Mouse (Mus musculus) gastrocnemius, adult 2 months (tissue): Measurements from ENCODE around the gene Scml4. TPM values are rescaled to one million over a fixed set of nuclear protein-coding genes. Genes with fewer than 3 reads are reported as not detected.

Experiments used
- DNase-seq: peaks from one replicate; pipeline ENCODE4 v3.0.0; 2022
- H3K27ac ChIP-seq: fragments of 200-600 bp; 2 replicates; pipeline ENCODE4 v1.8.1; 2022; ENCODE audit warnings: mild to moderate bottlenecking
- H3K4me3 ChIP-seq: fragments of 200-600 bp; 2 replicates; pipeline ENCODE4 v1.8.1; 2022; ENCODE audit warnings: mild to moderate bottlenecking, moderate library complexity
- CTCF ChIP-seq: fragments of 200-600 bp; IDR thresholded peaks from 2 replicates; pipeline ENCODE4 v1.8.1; 2022; ENCODE audit warnings: antibody characterized with exemption, mild to moderate bottlenecking, moderate library complexity
- intact Hi-C: fragments of 180-260 bp; cut with DNase I; formaldehyde crosslinking; loops from one replicate; pipeline ENCODE4 v1.15.1; 2025
- total RNA-seq, 2 experiments: library from RNA; stranded (reverse); gene quantifications; 2 replicates each; pipeline ENCODE4 v1.2.3; 2021

Scml4 gene
- total RNA-seq, 2 experiments from 2014 or later: 0.46 to 0.59 TPM

DNA sequence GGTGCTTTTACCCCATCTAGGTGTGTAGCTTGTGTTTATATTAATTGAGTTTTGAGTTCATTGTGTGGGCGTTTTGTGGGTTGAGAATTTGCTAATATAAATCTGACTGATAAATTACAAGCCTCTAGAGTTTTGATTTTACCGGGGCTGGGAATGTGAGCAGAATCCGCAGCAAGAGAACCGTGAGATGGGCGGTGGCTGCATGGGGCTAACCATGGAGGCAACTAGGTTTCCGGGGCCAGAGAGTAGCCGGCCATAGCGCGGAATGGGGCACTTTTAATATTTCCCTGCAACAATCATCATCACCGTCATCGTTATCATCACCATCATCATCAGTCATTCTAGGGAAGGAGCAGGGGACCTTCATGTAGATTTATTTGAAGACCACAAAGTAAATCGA, 59.6 kb downstream of the Scml4 start:
- H3K4me3 ChIP-seq: no peak overlapping the region
- no peak overlapping the region for H3K27ac ChIP-seq
- DNase-seq: no peak
- intact Hi-C loops: no loop called here
- no peak for TF ChIP-seq CTCF

DNA sequence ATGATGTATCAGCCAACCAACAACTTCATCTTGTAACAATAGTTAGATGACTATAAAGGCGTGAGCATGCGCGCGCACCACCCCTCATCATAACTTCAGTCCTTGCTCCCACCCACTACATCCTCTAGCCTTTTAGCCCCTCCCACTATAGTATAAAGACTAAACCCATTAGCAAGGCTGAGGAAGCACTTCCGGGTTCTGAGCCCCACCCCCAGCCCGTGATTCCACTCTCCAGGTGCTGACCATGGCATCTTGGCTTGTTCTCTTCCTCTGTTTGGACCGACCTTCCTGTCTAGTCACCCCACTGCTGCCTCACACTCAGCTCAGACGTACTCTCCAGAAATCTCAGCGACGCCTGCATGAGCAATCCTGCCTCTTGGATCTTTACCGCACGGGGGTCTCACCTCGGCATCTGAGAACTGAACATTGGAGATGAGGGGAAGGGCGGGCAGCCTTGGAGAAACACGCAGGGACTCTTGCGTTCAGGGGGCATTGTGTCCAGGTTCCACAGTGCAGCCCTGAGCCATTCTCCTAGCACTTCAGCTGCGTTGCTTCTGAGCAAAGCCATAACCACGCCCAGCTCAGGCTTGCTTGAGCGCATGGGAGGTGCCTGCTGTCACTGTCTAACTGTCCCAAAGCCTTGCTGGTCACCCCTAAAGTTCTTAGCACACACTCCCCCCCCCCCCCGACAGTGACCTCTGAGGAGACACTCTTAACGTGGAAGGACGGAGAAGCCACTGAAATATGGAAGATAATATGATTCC, 65.1 kb downstream of the Scml4 start:
- Histone ChIP-seq H3K27ac (no peak overlapping the region), H3K4me3 (no peak overlapping the region)
- no peak for TF ChIP-seq CTCF
- no peak for DNase-seq
- intact Hi-C loops: no loop called here

DNA sequence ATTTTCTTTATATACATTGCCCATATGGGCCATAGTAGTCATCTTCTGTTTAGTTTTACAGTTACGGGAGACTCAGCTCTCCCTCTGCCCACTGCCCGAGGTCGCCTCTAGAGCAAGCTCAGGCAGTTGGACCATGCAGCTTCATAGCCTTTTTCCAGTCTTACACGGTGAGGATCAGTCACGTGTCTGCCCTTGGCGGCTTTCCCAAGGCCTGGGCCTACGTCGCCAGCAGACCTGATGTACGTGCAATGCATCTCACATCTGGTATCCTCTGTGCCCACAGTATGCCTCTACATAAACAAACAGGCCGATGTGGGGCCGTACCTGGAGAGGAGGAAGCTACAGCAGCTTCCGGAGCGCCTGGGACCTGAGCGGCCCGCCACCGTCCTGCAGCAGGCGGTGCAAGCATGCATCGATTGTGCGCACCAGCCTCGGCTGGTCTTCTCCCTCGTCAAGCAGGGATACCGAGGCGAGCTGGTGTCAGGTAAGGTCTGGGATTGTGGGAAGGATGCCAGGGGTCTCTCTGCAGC, 70.0 kb downstream of the Scml4 start:
- H3K4me3 ChIP-seq: no peak overlapping the region
- no peak for DNase-seq
- intact Hi-C loops: no loop called here
- TF ChIP-seq CTCF: no peak
- H3K27ac ChIP-seq: no peak overlapping the region

DNA sequence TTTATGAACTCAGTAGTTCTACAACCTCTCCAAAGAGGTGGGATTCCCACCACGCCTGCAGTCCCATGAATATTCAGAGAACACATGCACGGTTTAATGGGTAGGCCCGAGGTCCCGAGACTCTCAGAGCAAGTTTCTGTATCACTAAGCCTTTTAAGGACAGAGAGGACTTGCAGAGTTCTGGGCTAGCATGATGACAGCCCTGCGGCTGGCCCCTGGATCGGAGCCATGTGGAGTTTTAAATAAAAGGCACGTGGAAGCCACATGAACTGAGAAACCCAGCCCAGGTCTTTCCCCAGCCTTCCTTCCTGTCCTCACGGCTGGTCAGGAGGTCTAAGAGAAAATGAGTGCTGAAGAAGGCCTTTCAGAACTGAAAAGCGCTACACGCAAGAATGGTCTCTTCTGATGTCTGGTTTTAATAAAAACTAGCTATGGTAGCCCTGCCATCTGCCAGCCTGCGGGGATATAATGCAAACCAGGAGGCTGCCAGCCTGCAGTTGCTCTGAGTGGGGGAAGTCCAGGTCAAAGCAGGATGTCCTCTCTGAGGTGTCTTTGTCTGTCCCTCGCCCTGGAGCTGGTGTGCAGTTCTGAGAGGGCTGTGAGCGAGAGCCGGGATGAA, 72.8 kb downstream of the Scml4 start:
- intact Hi-C loops: no loop called here
- no peak overlapping the region for H3K4me3 ChIP-seq
- no peak overlapping the region for H3K27ac ChIP-seq
- TF ChIP-seq CTCF: no peak
- DNase-seq: no peak

DNA sequence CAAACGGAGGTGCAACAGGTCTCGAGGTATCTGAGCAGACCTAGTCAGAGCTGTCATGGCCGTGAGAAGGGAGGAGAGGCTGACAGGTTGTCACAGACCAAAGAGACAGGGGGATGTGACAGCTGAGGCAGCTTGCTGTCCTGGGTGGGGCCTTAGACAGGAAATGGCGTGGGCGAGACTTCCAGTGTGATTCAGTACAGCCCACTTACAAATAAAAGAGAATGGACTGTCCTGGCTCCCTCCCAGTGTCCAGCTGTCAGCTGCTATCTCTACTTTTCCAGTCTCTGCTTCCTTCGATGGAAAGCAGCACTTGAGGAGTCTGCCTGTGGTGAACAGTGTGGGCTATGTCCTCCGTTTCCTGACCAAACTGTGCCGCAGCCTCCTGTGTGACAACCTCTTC, 74.5 kb downstream of the Scml4 start:
- Histone ChIP-seq H3K4me3 (peak overlapping the region; percentile 42), H3K27ac (peak overlapping the region; percentile 48)
- no peak for TF ChIP-seq CTCF
- intact Hi-C loops: no loop called here
- DNase-seq: no peak

DNA sequence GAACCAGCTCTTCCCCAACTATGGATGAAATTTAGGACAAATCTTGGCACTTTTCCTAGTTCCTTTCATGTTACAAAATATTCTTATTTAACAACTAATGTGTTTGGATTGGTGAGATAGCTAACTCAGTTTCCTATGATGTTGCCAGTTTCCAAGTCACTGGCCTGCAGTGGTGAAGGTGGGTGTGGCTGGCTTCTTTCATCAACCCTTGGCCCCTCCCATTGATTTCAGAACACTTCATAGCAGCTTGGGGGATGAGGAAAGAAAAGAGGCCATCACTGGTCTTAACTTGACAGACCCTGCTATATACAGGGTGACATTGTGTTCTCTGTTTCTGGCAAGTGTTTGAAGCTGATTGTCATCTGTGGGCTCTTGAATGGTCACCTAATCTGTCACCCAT, 76.0 kb downstream of the Scml4 start:
- TF ChIP-seq CTCF: no peak
- intact Hi-C loops: no loop called here
- H3K4me3 ChIP-seq: no peak overlapping the region
- no peak for DNase-seq
- no peak overlapping the region for H3K27ac ChIP-seq

DNA sequence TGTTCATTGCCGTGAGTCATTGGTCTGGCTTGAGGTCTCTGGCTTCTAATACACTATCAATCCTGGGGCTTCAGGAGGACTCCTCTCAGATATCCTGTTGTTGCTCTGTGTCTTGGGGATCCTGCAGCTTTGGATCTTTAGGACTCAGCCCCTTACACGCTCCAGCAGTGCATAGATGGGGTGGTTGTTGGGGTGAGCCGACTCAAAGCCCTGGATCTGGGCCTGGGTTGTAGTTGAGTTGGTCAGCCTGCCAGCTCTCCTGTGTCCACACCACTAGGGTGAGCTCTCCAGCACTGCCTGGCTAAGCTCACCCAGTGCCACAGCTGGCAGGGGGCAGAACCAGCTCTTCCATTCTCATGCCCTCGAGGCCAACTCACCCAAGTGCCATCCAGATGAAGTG, 78.2 kb downstream of the Scml4 start:
- no peak overlapping the region for H3K4me3 ChIP-seq
- intact Hi-C loops: no loop called here
- H3K27ac ChIP-seq: no peak overlapping the region
- no peak for DNase-seq
- TF ChIP-seq CTCF: no peak

DNA sequence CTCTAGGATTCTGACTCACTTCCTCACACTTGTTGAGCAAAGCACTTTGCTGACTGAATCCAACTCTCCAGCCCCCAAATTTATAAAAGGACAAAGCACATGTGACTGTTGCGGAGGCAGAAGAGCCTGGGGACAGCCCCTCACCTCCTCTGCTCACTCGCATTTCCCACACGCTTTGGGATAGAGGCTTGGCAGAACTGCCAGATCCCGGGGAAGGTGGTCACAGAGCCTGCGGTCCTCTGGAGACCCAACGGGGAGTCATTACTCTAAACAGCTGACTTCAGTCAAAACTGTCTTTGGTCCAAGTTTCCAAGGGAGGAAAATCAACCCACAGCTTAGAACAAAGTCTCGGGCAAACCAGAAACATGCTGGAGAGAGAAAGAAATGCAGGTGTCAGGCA, 79.5 kb downstream of the Scml4 start:
- DNase-seq: no peak
- H3K27ac ChIP-seq: no peak overlapping the region
- intact Hi-C loops: loop anchor here (10.0 kb wide), 1 partner anchor 245 kb away; no protein-coding TSS in a partner anchor
- H3K4me3 ChIP-seq: no peak overlapping the region
- no peak for TF ChIP-seq CTCF

DNA sequence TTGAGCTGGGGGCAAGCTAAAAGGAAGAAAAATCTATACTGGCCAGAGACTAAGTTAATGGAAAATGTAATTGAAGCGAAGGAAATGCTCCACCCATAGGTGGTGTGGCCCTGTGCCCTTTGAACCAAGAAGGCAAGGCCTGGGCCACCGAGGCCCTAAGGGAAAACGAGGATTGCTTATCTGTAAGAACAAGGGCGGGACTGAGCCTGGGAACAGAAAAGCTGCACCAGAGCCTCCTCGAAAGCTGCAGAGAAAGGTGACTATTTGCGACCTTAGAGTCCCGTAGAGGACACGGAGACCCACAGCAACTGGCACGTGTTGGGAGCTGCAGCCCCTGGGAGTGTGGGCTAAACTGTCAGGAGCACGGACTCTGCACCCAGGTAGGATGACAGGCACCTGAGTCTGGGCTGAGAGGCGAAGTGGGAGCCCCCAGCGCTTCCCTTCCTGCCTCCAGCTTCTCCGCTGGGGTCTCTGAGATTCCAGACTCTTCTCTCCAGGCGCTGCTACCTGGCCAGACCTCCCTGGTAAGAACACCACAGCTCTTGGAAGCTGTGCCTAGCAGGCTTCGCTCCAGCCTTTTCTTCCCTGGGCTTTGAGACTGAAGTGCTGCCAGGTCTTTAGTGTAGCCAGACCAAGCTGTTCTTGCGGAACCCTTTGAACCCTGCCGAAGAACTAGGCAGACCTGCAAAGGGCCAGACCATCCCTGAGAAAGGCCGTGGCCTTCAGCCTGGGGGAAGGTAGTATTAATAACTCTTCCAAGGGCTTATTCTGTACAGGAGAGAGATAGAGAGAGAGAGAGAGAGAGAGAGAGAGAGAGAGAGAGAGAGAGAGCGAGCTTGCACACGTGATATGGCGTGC, 80.3 kb downstream of the Scml4 start:
- Histone ChIP-seq H3K4me3 (no peak overlapping the region), H3K27ac (no peak overlapping the region)
- DNase-seq: no peak
- no peak for TF ChIP-seq CTCF
- intact Hi-C loops: loop anchor here (10.0 kb wide), 1 partner anchor 246 kb away; no protein-coding TSS in a partner anchor

DNA sequence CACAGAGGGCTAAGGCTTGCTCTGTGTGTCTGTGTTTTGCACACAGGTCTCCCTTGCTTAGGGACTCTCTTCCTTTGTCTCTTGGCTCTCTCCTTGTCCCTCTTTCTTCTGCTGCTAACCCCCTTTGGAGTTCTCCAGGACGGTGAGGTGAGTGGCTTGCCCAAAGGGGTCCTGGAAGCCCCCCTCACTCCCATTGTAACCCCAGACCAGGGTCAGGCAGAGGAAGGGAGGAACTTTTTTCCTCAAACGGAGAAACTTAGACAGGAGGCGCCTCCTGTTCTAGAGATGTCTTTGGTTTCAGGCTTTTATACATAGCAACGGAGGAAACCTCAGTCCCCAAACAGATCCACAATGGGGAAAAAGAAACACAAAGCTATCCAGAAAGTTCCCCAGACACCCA, 81.1 kb downstream of the Scml4 start:
- peak overlapping the region; percentile 73 for H3K27ac ChIP-seq
- TF ChIP-seq CTCF: no peak
- H3K4me3 ChIP-seq: peak overlapping the region; percentile 44
- intact Hi-C loops: loop anchor here (10.0 kb wide), 1 partner anchor 246 kb away; no protein-coding TSS in a partner anchor
- no peak for DNase-seq

DNA sequence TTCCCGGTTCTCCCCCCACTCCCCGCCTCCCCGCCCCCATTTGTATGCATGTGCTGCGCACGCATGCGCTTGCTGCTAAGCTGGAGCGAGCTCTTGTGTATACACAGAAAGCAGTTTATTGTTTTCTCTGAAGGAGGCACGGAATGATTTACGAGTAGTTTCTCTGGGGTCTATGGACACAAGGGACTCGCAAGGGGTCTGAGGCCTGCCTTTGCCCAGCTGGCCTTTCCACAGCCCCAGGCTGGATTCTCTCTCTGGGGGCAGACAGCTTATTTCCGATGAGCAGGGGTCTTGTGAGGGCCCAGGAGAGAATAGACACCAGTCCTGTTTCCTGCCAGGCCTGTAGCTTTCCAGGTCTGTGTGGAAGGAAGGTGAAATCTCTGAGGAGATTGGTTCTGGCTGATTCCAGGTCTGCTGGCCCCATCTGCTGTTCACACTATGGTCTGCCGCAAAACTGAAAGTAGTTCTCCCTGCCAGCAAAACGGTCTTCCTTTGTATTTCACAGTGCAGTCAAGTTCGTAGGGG, 81.6 kb downstream of the Scml4 start:
- peak; percentile 64 for TF ChIP-seq CTCF
- DNase-seq: peak; percentile 77
- intact Hi-C loops: loop anchor here (1.0 to 10.0 kb wide), 2 partner anchors 99 to 247 kb away; no protein-coding TSS in a partner anchor
- H3K27ac ChIP-seq: peak overlapping the region; percentile 73
- H3K4me3 ChIP-seq: peak overlapping the region; percentile 44

DNA sequence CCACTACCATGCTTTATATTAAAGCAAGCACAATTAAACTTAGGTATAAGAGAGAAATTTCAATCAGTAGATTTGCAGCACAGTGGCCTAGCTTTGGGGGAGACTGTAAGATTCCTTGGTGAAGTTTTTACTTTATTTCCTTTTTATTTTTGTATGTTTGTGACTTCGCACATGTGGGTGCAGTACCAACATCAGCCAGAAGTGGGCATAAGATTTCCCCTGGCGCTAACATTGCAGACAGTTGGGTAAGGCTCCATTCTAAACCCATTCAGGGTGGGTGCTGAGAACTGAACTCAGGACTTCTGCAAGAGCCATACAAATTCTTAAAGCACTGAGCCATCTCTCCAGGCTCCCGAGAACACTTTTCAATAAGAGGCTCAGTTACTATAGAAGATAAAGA, 82.1 kb downstream of the Scml4 start:
- H3K27ac ChIP-seq: peak overlapping the region; percentile 73; the same call in 1 of the 2 replicates
- intact Hi-C loops: loop anchor here (1.0 to 10.0 kb wide), 2 partner anchors 100 to 247 kb away; no protein-coding TSS in a partner anchor
- peak; percentile 46 for TF ChIP-seq CTCF
- H3K4me3 ChIP-seq: peak overlapping the region; percentile 44
- no peak for DNase-seq
